Mouse (Mus musculus) limb, embryonic 15.5 days (tissue): Measurements from ENCODE around the gene Pga5. TPM values are rescaled to one million over a fixed set of nuclear protein-coding genes. Genes with fewer than 3 reads are reported as not detected.
A peak's percentile ranks its signal among the peaks of the same experiment; 100 is the strongest.

ENCODE experiments used
- ATAC-seq: fragments of 200-750 bp; cut with Nextera tagmentation; 2 replicates; pipeline ENCODE4 v1.8.0; 2017; ENCODE audit warnings: low read depth, moderate TSS enrichment; ENCODE audit not compliant: insufficient number of reproducible peaks, low FRiP score, low TSS enrichment
- H3K27ac ChIP-seq: fragments of 300-500 bp; sonication (generic); 2 replicates; pipeline ENCODE4 v1.5.1; 2015; ENCODE audit warnings: moderate library complexity, mild to moderate bottlenecking, inconsistent platforms
- H3K27me3 ChIP-seq: fragments of 300-500 bp; sonication (generic); 2 replicates; pipeline ENCODE4 v1.6.1; 2015; ENCODE audit warnings: inconsistent platforms
- H3K36me3 ChIP-seq: fragments of 300-500 bp; sonication (generic); 2 replicates; pipeline ENCODE4 v1.6.1; 2015; ENCODE audit warnings: inconsistent platforms
- H3K4me1 ChIP-seq: fragments of 300-500 bp; sonication (generic); 2 replicates; pipeline ENCODE4 v1.6.1; 2015; ENCODE audit warnings: inconsistent platforms
- H3K4me2 ChIP-seq: fragments of 300-500 bp; sonication (generic); 2 replicates; pipeline ENCODE4 v1.6.1; 2015; ENCODE audit warnings: mild to moderate bottlenecking, inconsistent platforms
- H3K4me3 ChIP-seq: fragments of 300-500 bp; sonication (generic); 2 replicates; pipeline ENCODE4 v1.5.1; 2015; ENCODE audit warnings: mild to moderate bottlenecking, inconsistent platforms
- H3K9ac ChIP-seq: fragments of 300-500 bp; sonication (generic); 2 replicates; pipeline ENCODE4 v1.6.1; 2015; ENCODE audit warnings: inconsistent platforms
- H3K9me3 ChIP-seq: fragments of 300-500 bp; sonication (generic); 2 replicates; pipeline ENCODE4 v1.6.1; 2016; ENCODE audit warnings: inconsistent platforms
- WGBS: fragments of 180-500 bp; shearing (Covaris S2); methylation state at CpG from one replicate; pipeline ENCODE4 v1.1.7; 2015; 5-methylcytosine and 5-hydroxymethylcytosine counted together
- polyA plus RNA-seq: library from polyadenylated mRNA; unstranded; fragments of >200 nt; fragmentation: Nextera tagmentation; extraction: Ambion mirVana; gene quantifications from 2 replicates; pipeline ENCODE4 v1.2.1, GENCODE M21; 2015

Pga5 gene
- polyA plus RNA-seq, 1 experiment from 2014 or later = not detected

DNA sequence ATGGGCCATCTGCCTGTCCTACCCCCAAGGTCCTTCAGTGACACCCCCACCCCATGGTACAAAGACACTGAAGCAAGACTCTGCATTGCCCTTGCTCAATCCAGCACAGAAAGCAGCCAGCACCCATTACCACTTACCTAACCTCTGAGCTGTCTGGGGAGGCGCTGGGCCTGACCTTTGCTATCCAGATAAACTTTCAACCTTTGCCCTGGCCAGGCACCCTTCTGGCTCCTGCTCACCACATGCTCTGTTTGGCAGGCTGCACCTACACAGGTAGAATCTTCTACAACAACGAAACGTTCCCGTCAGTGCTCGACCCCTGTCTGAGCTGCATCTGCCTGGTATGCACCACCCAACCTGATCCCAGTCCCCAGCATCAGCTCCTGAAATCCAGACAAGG, 20.1 kb downstream of the Pga5 start:
- no peak overlapping the region for H3K9ac ChIP-seq
- no peak overlapping the region for H3K4me3 ChIP-seq
- peaks cover 14% of the 10 kb centered on the region for H3K4me1 ChIP-seq
- no peaks in the 10 kb centered on the region for H3K36me3 ChIP-seq
- no peak for ATAC-seq
- H3K27me3 ChIP-seq = no peaks in the 10 kb centered on the region
- WGBS = 81% methylated on average over 5 of the region's 5 CpGs
- no peak overlapping the region for H3K4me2 ChIP-seq
- H3K27ac ChIP-seq = no peak overlapping the region
- H3K9me3 ChIP-seq = no peaks in the 10 kb centered on the region

DNA sequence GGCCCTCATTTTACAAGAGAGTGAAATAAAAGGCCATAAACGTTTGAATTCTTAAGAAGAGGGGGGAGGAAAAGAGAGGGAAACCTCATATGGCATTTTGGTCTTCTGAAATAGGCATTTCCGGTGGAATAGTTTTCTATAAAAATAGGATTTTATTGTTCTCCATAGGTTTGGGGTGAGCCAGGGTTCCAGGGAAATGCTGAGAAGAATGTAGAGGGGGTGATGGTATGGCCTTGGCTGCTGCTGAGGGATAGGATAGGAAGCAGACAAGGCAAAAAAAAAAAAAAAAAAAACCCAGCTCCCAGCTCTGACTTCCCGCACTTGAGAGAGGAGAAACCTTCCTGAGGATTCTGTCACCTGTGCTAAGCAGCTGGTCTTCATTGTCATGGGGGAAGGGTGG, 21.8 kb downstream of the Pga5 start:
- peak; percentile 16; the same call in 1 of the 2 replicates for ATAC-seq
- Histone ChIP-seq H3K4me2 (no peak overlapping the region), H3K27ac (peak overlapping the region; percentile 75), H3K4me1 (peaks cover 14% of the 10 kb centered on the region), H3K9me3 (no peaks in the 10 kb centered on the region), H3K36me3 (no peaks in the 10 kb centered on the region), H3K4me3 (no peak overlapping the region), H3K27me3 (no peaks in the 10 kb centered on the region), H3K9ac (no peak overlapping the region)
- WGBS = 12% methylated on average over 3 of the region's 3 CpGs

DNA sequence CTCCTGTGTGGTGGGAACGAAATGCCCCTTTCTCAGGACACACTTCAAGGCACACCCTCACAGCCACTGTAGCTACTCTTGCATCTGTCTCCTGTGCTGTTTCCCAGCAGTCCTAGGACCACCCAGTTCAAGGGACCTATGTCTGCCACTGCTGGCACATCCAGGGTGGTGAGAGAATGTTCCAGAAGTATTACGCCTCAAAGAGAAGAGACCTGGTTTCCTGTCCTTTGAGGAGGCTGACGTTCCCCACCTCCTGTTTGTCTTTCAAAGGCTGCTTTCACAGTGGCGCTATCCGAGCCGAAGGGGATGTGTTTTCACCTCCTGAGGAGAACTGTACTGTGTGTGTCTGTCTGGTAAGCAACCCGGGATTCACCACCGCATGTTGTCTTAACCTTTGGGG, 29.7 kb downstream of the Pga5 start:
- Histone ChIP-seq H3K36me3 (no peaks in the 10 kb centered on the region), H3K9me3 (no peaks in the 10 kb centered on the region), H3K4me3 (no peak overlapping the region), H3K9ac (no peak overlapping the region), H3K4me2 (no peak overlapping the region), H3K4me1 (no peaks in the 10 kb centered on the region), H3K27ac (no peak overlapping the region), H3K27me3 (no peaks in the 10 kb centered on the region)
- 82% methylated on average over 8 of the region's 8 CpGs for WGBS
- no peak for ATAC-seq

DNA sequence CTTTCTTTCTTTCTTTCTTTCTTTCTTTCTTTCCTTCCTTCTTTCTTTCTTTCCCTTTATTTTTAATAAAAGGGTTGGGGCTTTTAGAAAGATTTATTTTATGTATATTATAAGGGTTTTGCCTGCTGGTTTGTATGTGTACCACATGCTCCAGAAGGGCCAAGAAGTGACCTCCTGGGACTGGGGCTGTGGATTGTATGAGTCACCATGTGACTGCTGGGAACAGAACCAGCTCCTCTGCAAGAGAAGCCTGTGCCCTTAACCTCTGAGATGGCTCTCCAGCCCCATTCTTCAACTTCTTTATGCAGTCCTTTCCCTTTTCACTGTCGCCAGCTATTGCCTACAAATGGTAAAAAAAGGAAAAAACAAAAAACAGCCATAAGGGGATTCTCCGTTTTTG, 32.3 kb downstream of the Pga5 start:
- H3K9ac ChIP-seq = no peak overlapping the region
- peaks cover 1% of the 10 kb centered on the region; the same call in 1 of the 2 replicates for H3K4me1 ChIP-seq
- no peaks in the 10 kb centered on the region for H3K9me3 ChIP-seq
- 83% methylated on average over 2 of the region's 2 CpGs for WGBS
- no peaks in the 10 kb centered on the region for H3K36me3 ChIP-seq
- no peak overlapping the region for H3K27ac ChIP-seq
- no peak overlapping the region for H3K4me2 ChIP-seq
- H3K27me3 ChIP-seq = no peaks in the 10 kb centered on the region
- ATAC-seq = no peak
- no peak overlapping the region for H3K4me3 ChIP-seq

DNA sequence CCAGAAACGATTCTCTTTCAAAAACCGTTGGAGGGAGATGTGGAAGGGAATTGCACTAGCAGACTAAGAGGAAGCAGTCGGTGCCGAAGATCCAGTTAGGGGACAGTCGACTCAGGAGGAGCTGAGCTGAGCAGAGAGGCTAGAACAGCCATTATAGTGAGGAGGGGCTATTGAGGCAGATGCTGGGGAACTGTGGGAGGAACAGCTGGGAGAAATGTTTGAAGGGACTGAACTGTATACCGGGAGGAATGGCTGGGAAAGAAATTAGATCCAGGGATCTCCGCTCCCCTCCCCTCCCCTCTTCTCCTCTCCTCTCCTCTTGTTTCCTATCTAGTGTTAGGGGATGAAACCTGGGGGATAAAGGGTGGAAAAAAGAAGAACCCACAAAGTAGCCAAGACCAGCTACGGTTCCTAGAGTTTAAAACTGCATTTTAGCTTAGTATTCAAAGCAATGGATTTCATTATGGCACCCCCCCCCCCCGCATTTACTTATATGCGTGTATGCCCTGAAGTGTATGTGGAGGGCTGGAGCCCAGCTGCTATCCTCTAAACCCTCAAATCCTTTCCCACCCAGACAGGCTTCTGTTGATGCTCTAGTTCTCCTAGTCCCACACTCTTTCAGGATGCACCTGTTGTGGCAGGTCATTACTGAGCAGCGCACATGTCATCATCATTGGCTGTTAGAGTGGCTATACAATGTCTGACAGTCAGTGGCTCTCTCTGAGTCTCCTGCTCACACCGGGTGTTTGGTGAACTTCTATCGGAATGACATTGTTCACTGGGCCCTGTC, 37.1 kb downstream of the Pga5 start:
- 0 out of 2 replicates have a peak overlapping the region, but pooled peaks have one; percentile 26 for H3K9ac ChIP-seq
- peaks cover 8% of the 10 kb centered on the region; the same call in 1 of the 2 replicates for H3K4me1 ChIP-seq
- WGBS = 38% methylated on average over 13 of the region's 13 CpGs
- peak; percentile 73 for ATAC-seq
- peak overlapping the region; percentile 79 for H3K27ac ChIP-seq
- H3K4me2 ChIP-seq = peak overlapping the region; percentile 31
- H3K9me3 ChIP-seq = no peaks in the 10 kb centered on the region
- 0 out of 2 replicates have a peak overlapping the region, but pooled peaks have one; percentile 3 for H3K4me3 ChIP-seq
- no peaks in the 10 kb centered on the region for H3K27me3 ChIP-seq
- H3K36me3 ChIP-seq = no peaks in the 10 kb centered on the region

DNA sequence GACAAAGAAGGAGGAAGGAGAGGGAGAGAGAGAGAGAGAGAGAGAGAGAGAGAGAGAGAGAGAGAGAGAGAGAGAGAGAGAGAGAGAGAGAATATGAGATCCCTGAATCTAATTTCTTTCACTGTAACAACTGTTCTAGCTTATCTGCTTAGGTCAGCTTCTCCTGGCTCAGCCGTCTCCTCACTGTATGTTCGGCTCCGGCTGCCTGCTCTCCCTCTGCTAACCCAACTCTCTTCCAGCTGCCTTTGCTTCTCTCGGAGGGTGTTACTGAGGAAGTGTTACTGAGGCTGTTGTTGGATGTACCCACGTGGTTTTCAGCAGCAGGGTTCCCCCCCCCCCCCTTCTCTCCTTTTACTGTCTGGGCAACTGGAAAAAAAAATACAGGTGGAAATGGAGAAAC, 37.8 kb downstream of the Pga5 start:
- WGBS = 4% methylated on average over 5 of the region's 5 CpGs
- H3K27ac ChIP-seq = peak overlapping the region; percentile 79

DNA sequence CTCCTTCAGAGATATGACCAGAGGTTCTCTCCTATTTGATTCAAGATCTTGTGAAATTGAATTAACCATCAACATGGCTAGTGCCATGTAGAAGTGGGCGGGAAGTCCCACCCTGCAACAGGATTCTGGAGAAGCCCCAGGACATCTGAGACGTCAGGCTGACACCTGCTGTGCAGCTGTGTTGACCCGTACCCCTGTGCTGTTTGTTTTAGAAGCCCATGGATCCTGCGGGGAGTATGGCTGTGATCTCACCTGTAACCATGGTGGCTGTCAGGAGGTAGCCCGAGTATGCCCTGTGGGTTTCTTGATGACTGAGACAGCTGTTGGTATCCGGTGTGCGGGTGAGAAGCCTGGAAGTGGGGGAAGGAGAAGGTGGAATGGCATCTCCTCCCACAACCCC, 40.0 kb downstream of the Pga5 start:
- ATAC-seq = no peak
- no peak overlapping the region for H3K4me3 ChIP-seq
- WGBS = 50% methylated on average over 7 of the region's 7 CpGs
- no peaks in the 10 kb centered on the region for H3K36me3 ChIP-seq
- no peak overlapping the region for H3K4me2 ChIP-seq
- H3K27ac ChIP-seq = no peak overlapping the region
- H3K9me3 ChIP-seq = no peaks in the 10 kb centered on the region
- peaks cover 30% of the 10 kb centered on the region for H3K4me1 ChIP-seq
- H3K9ac ChIP-seq = no peak overlapping the region
- H3K27me3 ChIP-seq = no peaks in the 10 kb centered on the region

More for the DNA sequence above, 37.8 kb downstream of the Pga5 start:
- no peaks in the 10 kb centered on the region for H3K36me3 ChIP-seq
- H3K4me1 ChIP-seq = peaks cover 15% of the 10 kb centered on the region; the same call in 1 of the 2 replicates
- peak overlapping the region; percentile 31 for H3K4me2 ChIP-seq
- no peak for ATAC-seq
- 0 out of 2 replicates have a peak overlapping the region, but pooled peaks have one; percentile 3 for H3K4me3 ChIP-seq
- H3K9ac ChIP-seq = 0 out of 2 replicates have a peak overlapping the region, but pooled peaks have one; percentile 26
- no peaks in the 10 kb centered on the region for H3K27me3 ChIP-seq
- H3K9me3 ChIP-seq = no peaks in the 10 kb centered on the region

DNA sequence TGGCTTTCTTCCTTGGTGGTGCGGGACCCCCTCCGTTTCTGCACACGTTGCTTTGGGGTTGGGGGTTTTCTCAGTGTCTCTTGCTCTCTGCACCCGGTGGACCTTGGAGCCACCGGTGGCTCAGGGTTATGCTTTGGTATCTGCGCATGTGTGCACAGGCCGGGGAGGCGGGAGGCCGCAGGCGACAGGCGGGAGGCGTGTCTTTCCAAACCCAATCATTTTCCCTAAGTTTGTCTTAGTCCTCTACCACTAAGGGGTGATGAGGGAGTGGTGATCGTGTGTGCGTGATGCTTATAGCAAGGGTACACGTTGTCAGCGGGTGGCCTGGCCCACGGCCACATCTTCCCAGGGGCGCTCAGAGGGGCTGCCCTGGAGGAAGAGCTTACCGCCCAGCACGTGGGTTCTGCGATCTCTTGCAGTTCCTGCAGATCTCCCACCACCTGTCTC, 43.0 kb downstream of the Pga5 start:
- no peaks in the 10 kb centered on the region for H3K9me3 ChIP-seq
- no peaks in the 10 kb centered on the region for H3K27me3 ChIP-seq
- peaks cover 22% of the 10 kb centered on the region for H3K4me1 ChIP-seq
- peak; percentile 70 for ATAC-seq
- peaks cover 19% of the 10 kb centered on the region for H3K36me3 ChIP-seq
- H3K4me3 ChIP-seq = peak overlapping the region; percentile 47
- 3% methylated on average over 21 of the region's 21 CpGs for WGBS
- H3K4me2 ChIP-seq = peak overlapping the region; percentile 97
- H3K27ac ChIP-seq = peak overlapping the region; percentile 47
- H3K9ac ChIP-seq = peak overlapping the region; percentile 47

DNA sequence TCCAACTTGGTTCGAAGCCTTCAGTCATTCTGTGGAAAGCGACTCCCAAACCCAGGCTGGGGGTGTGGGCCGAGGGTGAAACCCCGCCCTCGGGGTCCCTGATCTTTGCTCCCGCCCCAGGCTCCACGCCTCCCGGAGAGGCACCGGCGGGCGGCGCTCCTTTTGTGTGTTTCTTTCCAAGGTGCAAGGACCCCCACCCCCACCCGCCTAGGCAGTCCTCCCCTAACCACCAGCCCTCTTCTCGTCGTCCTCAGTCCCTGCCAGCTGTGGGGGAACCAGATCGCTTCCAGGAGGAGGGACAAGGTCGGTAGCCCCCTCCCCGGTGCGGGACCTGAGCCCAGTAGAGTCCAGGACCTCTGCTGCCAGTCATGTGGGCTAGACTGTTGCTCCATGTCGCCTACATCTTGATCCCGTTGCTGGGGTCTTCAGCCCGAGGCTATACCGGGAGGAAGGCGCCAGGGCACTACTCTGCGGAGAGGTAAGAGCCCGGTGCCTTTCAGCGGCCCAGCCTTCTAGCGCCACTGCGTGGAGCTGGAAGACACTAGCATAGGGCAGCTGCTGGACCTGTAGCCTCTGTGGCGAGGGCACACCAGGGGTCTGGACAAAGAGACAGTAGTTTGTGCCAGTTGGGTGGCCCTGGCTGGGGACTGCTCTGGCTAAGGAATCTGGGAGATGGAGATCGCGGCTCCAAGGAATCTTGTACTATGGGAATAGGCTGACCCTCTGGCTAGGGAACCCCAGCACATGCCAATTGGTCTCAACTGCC, 43.6 kb downstream of the Pga5 start, which contains the start of gene Vwce:
Vwce (plus strand) TSS at position 108 of the 766 bp plus-strand sequence.
- Histone ChIP-seq H3K36me3 (peaks cover 25% of the 10 kb centered on the region), H3K9ac (peak within 1 kb of the TSS; percentile 47), H3K27ac (peak within 1 kb of the TSS; percentile 47), H3K9me3 (no peaks in the 10 kb centered on the region), H3K4me3 (peak within 1 kb of the TSS; percentile 47), H3K27me3 (no peaks in the 10 kb centered on the region), H3K4me1 (peaks cover 22% of the 10 kb centered on the region), H3K4me2 (peak within 1 kb of the TSS; percentile 97)
- WGBS = 1% methylated on average over 32 of the region's 32 CpGs
- ATAC-seq = peak; percentile 62

Other genes with a start within 250 kb of the Pga5 start
- 0.46 and 0.68 TPM in 2 replicates for gene Lrrc10b, start 220.6 kb downstream of the Pga5 start, polyA plus RNA-seq
- 0.13 and 0.30 TPM in 2 replicates for gene Ppp1r32, start 195.1 kb downstream of the Pga5 start, polyA plus RNA-seq
- gene Cpsf7, start 152.8 kb downstream of the Pga5 start, polyA plus RNA-seq = 38.2 and 39.2 TPM in 2 replicates
- 59.5 and 60.3 TPM in 2 replicates for gene Sdhaf2, start 151.9 kb downstream of the Pga5 start, polyA plus RNA-seq
- gene Tmem216, start 121.8 kb downstream of the Pga5 start, polyA plus RNA-seq = 34.2 and 37.3 TPM in 2 replicates
- 21.6 and 25.8 TPM in 2 replicates for gene Cyb561a3, start 100.9 kb downstream of the Pga5 start, polyA plus RNA-seq
- 26.8 and 31.1 TPM in 2 replicates for gene Tmem138, start 100.7 kb downstream of the Pga5 start, polyA plus RNA-seq
- gene Ddb1, start 72.7 kb downstream of the Pga5 start, polyA plus RNA-seq = 350 and 363 TPM in 2 replicates
- 12.0 and 13.2 TPM in 2 replicates for gene Tkfc, start 72.4 kb downstream of the Pga5 start, polyA plus RNA-seq
- 2.8 and 3.1 TPM in 2 replicates for gene Vwce, start 43.9 kb downstream of the Pga5 start, polyA plus RNA-seq
- 46.0 and 48.6 TPM in 2 replicates for gene Vps37c, start 10.7 kb upstream of the Pga5 start, polyA plus RNA-seq
- 0.67 and 1.0 TPM in 2 replicates for gene Cd5, start 60.9 kb upstream of the Pga5 start, polyA plus RNA-seq
- not detected in 2 replicates for gene Cd6, start 152.0 kb upstream of the Pga5 start, polyA plus RNA-seq
- 5.0 and 5.1 TPM in 2 replicates for gene Slc15a3, start 161.7 kb upstream of the Pga5 start, polyA plus RNA-seq
- gene Tmem132a, start 191.9 kb upstream of the Pga5 start, polyA plus RNA-seq = 65.2 and 67.4 TPM in 2 replicates
- gene Tmem109, start 203.9 kb upstream of the Pga5 start, polyA plus RNA-seq = 138 and 163 TPM in 2 replicates
- gene Prpf19, start 217.2 kb upstream of the Pga5 start, polyA plus RNA-seq = 35.7 and 40.6 TPM in 2 replicates
- not detected in 2 replicates for gene Zp1, start 242.6 kb upstream of the Pga5 start, polyA plus RNA-seq